10 mouse cellular contexts compared by ENCODE assay signal in the genomic region with DNA sequence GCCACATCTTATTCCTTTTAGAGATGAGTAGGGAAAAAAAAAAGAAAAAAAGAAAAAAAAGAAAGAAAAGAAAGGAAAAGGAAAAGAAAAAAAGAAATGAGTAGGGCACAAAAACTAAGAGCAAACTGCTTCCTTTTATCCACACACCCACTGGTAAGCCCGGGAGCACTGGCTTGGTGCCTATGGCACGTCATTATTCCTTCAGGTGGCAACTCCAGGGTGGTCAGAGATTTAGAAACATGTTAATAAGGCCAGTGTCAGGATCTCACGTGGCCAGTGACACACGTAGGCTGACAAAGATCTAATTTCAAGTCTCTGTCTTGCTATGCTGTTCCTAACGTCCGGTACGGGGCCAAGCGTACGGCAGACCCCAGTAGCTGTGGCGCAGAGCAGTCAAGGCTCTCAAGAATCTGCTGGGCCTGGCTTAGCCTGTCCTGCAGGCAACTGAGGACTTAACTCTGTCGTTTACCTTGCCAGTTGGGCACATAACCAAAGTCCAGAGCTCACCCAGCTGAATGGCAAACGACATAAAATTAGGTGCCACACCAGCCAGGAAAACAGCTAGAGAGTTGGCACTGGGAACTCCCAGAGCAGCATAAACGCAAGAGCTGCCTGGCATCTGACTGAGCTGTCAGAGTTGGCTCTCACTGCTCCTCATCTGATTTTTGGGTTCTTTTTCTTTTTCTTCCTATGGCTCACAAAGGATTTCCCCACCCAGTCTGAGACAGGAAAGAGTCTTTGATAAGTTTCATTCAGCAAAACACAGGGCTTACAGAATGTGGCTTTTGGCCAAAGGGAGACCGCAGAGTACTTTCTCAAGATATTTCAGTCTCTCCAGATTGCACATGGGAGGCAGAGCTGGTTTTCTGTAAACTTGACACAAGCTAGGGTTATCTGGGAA.
A peak's percentile ranks its signal among the peaks of the same experiment; 100 is the strongest.
DNase-seq lines count a peak whose midpoint lies in the region; ATAC-seq and TF ChIP-seq lines count a peak whose summit lies in the region.
"Had no signal": no experiment of that assay in that cellular context is flagged by ENCODE, and none has a peak within 500 bp of the region (broad histone marks: within the 10 kb centered on the region; RNA-seq: fewer than 3 reads in every experiment).

No protein-coding gene starts in this region.

- peak overlapping the region; percentile 2; the same call in 1 of the 2 replicates for H3K27ac ChIP-seq in hindbrain, postnatal 0 days
- no peak overlapping the region for H3K27ac ChIP-seq in hindbrain, embryonic 11.5 days (ENCODE audit: low read depth, low read length)
- H3K27ac ChIP-seq in forebrain, embryonic 16.5 days (ENCODE audit: low read length): no peak overlapping the region
- no peak overlapping the region for H3K27ac ChIP-seq in midbrain, embryonic 13.5 days
- H3K27ac ChIP-seq: limb, embryonic 15.5 days had no signal

- peak; percentile 19 for DNase-seq in hindbrain, postnatal 0 days (ENCODE audit: low spot score)
- DNase-seq in hindbrain, embryonic 11.5 days (ENCODE audit: low spot score): no peak
- peak; percentile 26 for DNase-seq in cerebellum, adult 11 months
- peak; percentile 9 for DNase-seq in lung, adult 2 months
- DNase-seq in Muller cell, postnatal 12 days (ENCODE audit: inconsistent ontology term): no peak
- no peak for DNase-seq in right cerebral cortex, postnatal 25 days

- peaks cover 32% of the 10 kb centered on the region; the same call in 1 of the 2 replicates for H3K36me3 ChIP-seq in hindbrain, postnatal 0 days (ENCODE audit: insufficient read depth, low read length)
- H3K36me3 ChIP-seq in hindbrain, embryonic 11.5 days (ENCODE audit: control insufficient read depth, insufficient read depth, low read length): peaks cover 3% of the 10 kb centered on the region; the same call in 1 of the 2 replicates
- peaks cover 3% of the 10 kb centered on the region; the same call in 1 of the 2 replicates for H3K36me3 ChIP-seq in forebrain, embryonic 16.5 days (ENCODE audit: control insufficient read depth, insufficient read depth)
- peaks cover 74% of the 10 kb centered on the region for H3K36me3 ChIP-seq in midbrain, embryonic 13.5 days

- no peak for ATAC-seq in hindbrain, postnatal 0 days
- no peak for ATAC-seq in hindbrain, embryonic 11.5 days (ENCODE audit: low FRiP score)
- peak; percentile 48 for ATAC-seq in forebrain, embryonic 16.5 days
- ATAC-seq in midbrain, embryonic 13.5 days: no peak

- no peaks in the 10 kb centered on the region for H3K27me3 ChIP-seq in hindbrain, postnatal 0 days (ENCODE audit: insufficient read depth, low read length)
- H3K27me3 ChIP-seq in hindbrain, embryonic 11.5 days (ENCODE audit: control insufficient read depth, insufficient read depth, low read length): no peaks in the 10 kb centered on the region
- no peaks in the 10 kb centered on the region for H3K27me3 ChIP-seq in forebrain, embryonic 16.5 days (replicated peaks; ENCODE audit: control insufficient read depth, insufficient read depth, low read length)
- H3K27me3 ChIP-seq in midbrain, embryonic 13.5 days: no peaks in the 10 kb centered on the region
- H3K27me3 ChIP-seq: limb, embryonic 15.5 days had no signal

- no peaks in the 10 kb centered on the region for H3K9me3 ChIP-seq in hindbrain, postnatal 0 days (ENCODE audit: low read length)
- H3K9me3 ChIP-seq in hindbrain, embryonic 11.5 days (ENCODE audit: control insufficient read depth, low read length): no peaks in the 10 kb centered on the region
- no peaks in the 10 kb centered on the region for H3K9me3 ChIP-seq in forebrain, embryonic 16.5 days (ENCODE audit: control insufficient read depth, low read length)
- no peaks in the 10 kb centered on the region for H3K9me3 ChIP-seq in midbrain, embryonic 13.5 days
- H3K9me3 ChIP-seq: G1E; limb, embryonic 15.5 days had no signal

- no peak overlapping the region for H3K9ac ChIP-seq in hindbrain, postnatal 0 days (replicated peaks; ENCODE audit: low read length)
- no peak overlapping the region for H3K9ac ChIP-seq in hindbrain, embryonic 11.5 days (ENCODE audit: low read depth, low read length)
- H3K9ac ChIP-seq in forebrain, embryonic 16.5 days (replicated peaks; ENCODE audit: low read depth, low read length): no peak overlapping the region
- H3K9ac ChIP-seq in midbrain, embryonic 13.5 days (replicated peaks): no peak overlapping the region
- H3K9ac ChIP-seq: limb, embryonic 15.5 days had no signal

- no peaks in the 10 kb centered on the region for H3K4me1 ChIP-seq in hindbrain, postnatal 0 days (ENCODE audit: insufficient read depth, low read length)
- no peaks in the 10 kb centered on the region for H3K4me1 ChIP-seq in hindbrain, embryonic 11.5 days (replicated peaks; ENCODE audit: control insufficient read depth, insufficient read depth, low read length)
- peaks cover 19% of the 10 kb centered on the region for H3K4me1 ChIP-seq in forebrain, embryonic 16.5 days (replicated peaks; ENCODE audit: control insufficient read depth, insufficient read depth, low read length)
- H3K4me1 ChIP-seq in lung, adult 2 months (ENCODE audit: control insufficient read depth, insufficient read depth, low read length): peaks cover 2% of the 10 kb centered on the region; the same call in 1 of the 2 replicates
- no peaks in the 10 kb centered on the region for H3K4me1 ChIP-seq in midbrain, embryonic 13.5 days (replicated peaks)
- H3K4me1 ChIP-seq: limb, embryonic 15.5 days had no signal

- H3K4me3 ChIP-seq in hindbrain, postnatal 0 days (ENCODE audit: low read length): no peak overlapping the region
- H3K4me3 ChIP-seq in hindbrain, embryonic 11.5 days (ENCODE audit: low read depth, low read length): no peak overlapping the region
- H3K4me3 ChIP-seq in forebrain, embryonic 16.5 days (replicated peaks; ENCODE audit: low read length): no peak overlapping the region
- no peak overlapping the region for H3K4me3 ChIP-seq in lung, adult 2 months (replicated peaks; ENCODE audit: extremely low read depth, low read depth, low read length)
- no peak overlapping the region for H3K4me3 ChIP-seq in midbrain, embryonic 13.5 days (replicated peaks)
- H3K4me3 ChIP-seq: limb, embryonic 15.5 days had no signal

- WGBS in hindbrain, postnatal 0 days: 66% methylated on average over 14 of the region's 14 CpGs
- WGBS in hindbrain, embryonic 11.5 days: 91% methylated on average over 14 of the region's 14 CpGs
- 54% methylated on average over 14 of the region's 14 CpGs for WGBS in forebrain, embryonic 16.5 days
- 58% methylated on average over 14 of the region's 14 CpGs for WGBS in lung, adult 2 months
- WGBS in midbrain, embryonic 13.5 days: 88% methylated on average over 14 of the region's 14 CpGs

- TF ChIP-seq POLR2A in lung, adult 2 months (IDR thresholded peaks at IDR 0.05; ENCODE audit: borderline replicate concordance, extremely low read depth, low read depth, low read length): no peak

- TF ChIP-seq CTCF in hindbrain, postnatal 0 days (IDR thresholded peaks at IDR 0.05; ENCODE audit: low read depth): no peak
- TF ChIP-seq CTCF in lung, adult 2 months (IDR thresholded peaks at IDR 0.05; ENCODE audit: insufficient read depth, low read length): no peak

- H3K4me2 ChIP-seq in hindbrain, postnatal 0 days (ENCODE audit: low read depth, low read length): no peak overlapping the region
- H3K4me2 ChIP-seq in hindbrain, embryonic 11.5 days (replicated peaks; ENCODE audit: low read depth, low read length): no peak overlapping the region
- no peak overlapping the region for H3K4me2 ChIP-seq in forebrain, embryonic 16.5 days (ENCODE audit: low read length)
- H3K4me2 ChIP-seq in midbrain, embryonic 13.5 days (replicated peaks): no peak overlapping the region
- H3K4me2 ChIP-seq: limb, embryonic 15.5 days had no signal

Comparison
In these comparisons a context has a peak if more than half of its experiments do, and no peak if none do; other contexts are left out.
1. DNase-seq: peak in hindbrain, postnatal 0 days (single experiment), cerebellum, adult 11 months (single experiment) and lung, adult 2 months (single experiment); none in hindbrain, embryonic 11.5 days (single experiment), Muller cell, postnatal 12 days (single experiment) and right cerebral cortex, postnatal 25 days (single experiment).